Mouse (Mus musculus) heart, postnatal 0 days (tissue): ENCODE results near the gene Mybbp1a.

Experiments
- CTCF ChIP-seq: IDR thresholded peaks from 2 replicates; pipeline ENCODE4 v1.5.1; 2016; ENCODE audit warnings: antibody characterized with exemption, control low read depth, low read depth
- EP300 ChIP-seq: IDR thresholded peaks from 2 replicates; pipeline ENCODE4 v1.6.1; 2016; ENCODE audit warnings: antibody characterized with exemption, low read depth

DNA sequence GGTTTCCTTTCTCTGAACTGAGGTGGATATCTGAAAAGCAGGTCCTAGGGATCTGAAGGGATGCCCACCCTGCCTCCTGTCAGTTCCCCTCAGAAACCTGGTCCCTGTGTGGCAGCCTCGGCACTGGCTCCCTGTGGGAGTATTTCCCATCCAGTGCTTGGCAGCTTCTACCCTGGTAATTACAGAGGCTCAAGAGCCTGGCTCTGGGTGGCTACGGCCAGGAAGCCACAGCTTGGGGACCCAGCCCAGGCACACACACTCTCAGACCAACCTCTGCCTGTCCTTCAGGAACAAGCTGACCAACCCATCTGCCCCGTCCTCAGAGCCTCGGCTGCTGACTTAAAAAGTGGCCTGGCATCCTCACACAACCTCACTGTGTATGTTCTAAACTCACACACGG lies 40.2 kb downstream of the Mybbp1a start:
- no peak for TF ChIP-seq CTCF
- TF ChIP-seq EP300 = no peak
